Mouse (Mus musculus) liver, postnatal 0 days (tissue): ENCODE measurements around the gene Atrnl1.

Source experiments
- CTCF ChIP-seq: sonication (generic); IDR thresholded peaks from 2 replicates; pipeline ENCODE4 v1.5.1; 2016; ENCODE audit warnings: antibody characterized with exemption, low read depth
- EP300 ChIP-seq: IDR thresholded peaks from 2 replicates; pipeline ENCODE4 v1.6.1; 2016; ENCODE audit warnings: antibody characterized with exemption, low read depth, mild to moderate bottlenecking

DNA sequence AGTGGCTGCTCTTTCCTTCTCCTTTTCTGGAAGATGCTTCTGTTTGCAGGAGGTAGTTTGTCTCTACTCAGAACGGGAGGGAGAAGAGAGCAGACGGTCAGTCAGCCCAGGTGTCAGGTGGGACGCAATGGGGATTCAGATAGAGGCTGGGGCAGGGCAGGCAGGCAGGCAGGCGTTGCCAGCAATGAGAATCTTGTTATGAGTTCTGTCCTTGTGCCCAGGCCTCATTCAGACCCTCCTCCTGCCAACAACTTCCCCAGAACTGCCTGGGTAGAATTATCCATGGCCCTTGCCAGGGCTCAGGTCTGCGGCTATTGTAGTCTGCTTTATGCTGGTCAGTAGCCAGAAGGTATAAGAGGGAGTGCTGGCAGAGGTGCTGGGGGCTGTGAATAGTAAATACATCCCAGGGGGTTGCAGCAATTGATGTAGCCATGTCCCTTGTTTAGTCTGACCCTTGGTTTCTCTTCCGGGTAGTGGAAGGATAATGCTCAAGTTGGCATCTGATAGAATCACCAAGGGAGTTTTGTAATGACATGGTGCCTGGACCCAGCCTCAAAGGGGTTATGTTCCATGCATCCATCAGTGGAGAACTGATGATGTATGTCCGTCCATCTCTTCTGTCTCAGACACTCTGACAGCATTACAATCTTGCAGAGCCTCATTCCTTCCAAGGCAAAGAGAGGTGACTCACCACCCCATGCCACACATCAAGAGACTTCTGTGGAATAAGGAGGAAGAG lies 554.2 kb downstream of the Atrnl1 start:
- TF ChIP-seq CTCF (no peak), EP300 (no peak)
